In the genomic region with DNA sequence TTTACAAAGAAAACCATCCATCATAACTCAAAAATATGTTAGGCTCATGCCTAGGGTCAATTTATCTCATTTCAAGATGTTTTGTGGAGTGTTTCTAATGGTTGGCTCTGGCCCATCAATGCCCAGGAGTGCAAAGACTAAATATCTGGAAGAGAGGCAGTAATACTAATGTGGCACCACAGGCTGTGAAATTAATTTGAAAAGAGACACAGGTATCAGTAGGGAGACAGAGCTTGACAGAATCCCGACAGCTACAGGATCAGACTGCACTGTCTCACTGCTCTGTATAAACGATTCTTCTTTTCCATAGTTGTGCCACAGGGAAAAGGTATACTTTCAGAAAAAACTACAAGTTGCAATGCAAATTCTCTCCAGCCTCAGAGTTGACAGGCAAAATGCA, we compare ENCODE assay signal across 21 mouse cellular contexts.
"Had no signal": no experiment of that assay in that cellular context is flagged by ENCODE, and none has a peak within 500 bp of the region (broad histone marks: within the 10 kb centered on the region; RNA-seq: fewer than 3 reads in every experiment).

No protein-coding gene starts in this region.

- H3K9me3 ChIP-seq: heart, embryonic 13.5 days; heart, embryonic 15.5 days; kidney, embryonic 15.5 days; limb, embryonic 13.5 days; limb, embryonic 15.5 days; liver, embryonic 12.5 days had no signal

- H3K4me3 ChIP-seq: heart, adult 2 months; heart, embryonic 13.5 days; heart, embryonic 15.5 days; kidney, embryonic 15.5 days; limb, embryonic 13.5 days; limb, embryonic 15.5 days; liver, embryonic 12.5 days had no signal

- H3K27me3 ChIP-seq: heart, embryonic 13.5 days; heart, embryonic 15.5 days; kidney, embryonic 15.5 days; limb, embryonic 13.5 days; limb, embryonic 15.5 days; liver, embryonic 12.5 days had no signal

- H3K9ac ChIP-seq: forebrain, postnatal 0 days; heart, embryonic 13.5 days; heart, embryonic 15.5 days; kidney, embryonic 15.5 days; limb, embryonic 13.5 days; limb, embryonic 15.5 days; liver, embryonic 12.5 days had no signal

- H3K4me1 ChIP-seq: heart, embryonic 13.5 days; heart, embryonic 15.5 days; kidney, embryonic 15.5 days; limb, embryonic 13.5 days; limb, embryonic 15.5 days; liver, embryonic 12.5 days had no signal

- DNase-seq: forebrain, postnatal 0 days; gastrocnemius, postnatal 14 days; gastrocnemius, postnatal 36 days; heart, adult 11 months; heart, adult 2 months; heart, postnatal 14 days; heart, postnatal 36 days; kidney, adult 11 months; kidney, postnatal 14 days; layer of hippocampus, adult 9-11 months; layer of hippocampus, postnatal 36 days; left cerebral cortex, postnatal 4 days had no signal

- ATAC-seq: forebrain, postnatal 0 days; intestine, embryonic 16.5 days; liver, embryonic 12.5 days had no signal

- H3K27ac ChIP-seq: heart, adult 2 months; heart, embryonic 13.5 days; heart, embryonic 15.5 days; kidney, embryonic 15.5 days; kidney, postnatal 0 days; limb, embryonic 13.5 days; limb, embryonic 15.5 days; liver, embryonic 12.5 days had no signal

- H3K4me2 ChIP-seq: heart, embryonic 11.5 days; heart, embryonic 13.5 days; heart, embryonic 15.5 days; kidney, embryonic 15.5 days; limb, embryonic 13.5 days; limb, embryonic 15.5 days; liver, embryonic 12.5 days had no signal

- H3K36me3 ChIP-seq: heart, embryonic 13.5 days; heart, embryonic 15.5 days; kidney, embryonic 15.5 days; limb, embryonic 13.5 days; limb, embryonic 15.5 days; liver, embryonic 12.5 days had no signal
